Mouse (Mus musculus) embryo, embryonic 10 days (tissue): ENCODE measurements around the gene Nutf2.

ENCODE experiments used
- DNase-seq: peaks from one replicate; pipeline ENCODE4 v3.0.0-alpha.2; 2015; ENCODE audit warnings: low spot score

Gene Nutf2

DNA sequence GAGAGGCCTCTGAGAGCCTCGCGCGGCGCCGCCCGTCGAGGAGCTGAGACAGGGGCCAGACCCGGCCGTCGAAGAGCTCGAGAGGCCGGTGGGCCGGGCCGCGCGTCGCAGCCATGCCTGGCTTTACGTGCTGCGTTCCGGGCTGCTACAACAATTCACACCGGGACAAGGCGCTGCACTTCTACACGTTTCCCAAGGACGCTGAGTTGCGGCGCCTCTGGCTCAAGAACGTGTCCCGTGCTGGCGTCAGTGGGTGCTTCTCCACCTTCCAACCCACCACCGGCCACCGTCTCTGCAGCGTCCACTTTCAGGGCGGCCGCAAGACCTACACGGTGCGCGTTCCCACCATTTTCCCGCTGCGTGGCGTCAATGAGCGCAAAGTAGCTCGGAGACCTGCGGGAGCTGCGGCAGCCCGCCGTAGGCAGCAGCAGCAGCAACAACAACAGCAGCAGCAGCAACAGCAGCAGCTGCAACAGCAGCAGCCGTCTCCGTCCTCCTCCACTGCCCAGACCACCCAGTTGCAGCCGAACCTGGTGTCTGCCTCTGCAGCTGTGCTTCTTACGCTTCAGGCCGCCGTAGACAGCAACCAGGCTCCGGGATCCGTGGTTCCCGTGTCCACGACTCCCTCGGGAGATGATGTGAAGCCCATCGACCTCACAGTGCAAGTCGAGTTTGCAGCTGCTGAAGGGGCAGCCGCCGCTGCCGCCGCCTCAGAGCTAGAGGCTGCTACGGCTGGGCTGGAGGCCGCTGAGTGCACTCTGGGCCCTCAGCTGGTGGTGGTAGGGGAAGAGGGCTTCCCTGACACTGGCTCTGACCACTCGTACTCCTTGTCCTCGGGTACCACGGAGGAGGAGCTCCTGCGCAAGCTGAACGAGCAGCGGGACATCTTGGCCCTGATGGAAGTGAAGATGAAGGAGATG lies 4.9 kb upstream of the Nutf2 start:
- peak; percentile 63 for DNase-seq

DNA sequence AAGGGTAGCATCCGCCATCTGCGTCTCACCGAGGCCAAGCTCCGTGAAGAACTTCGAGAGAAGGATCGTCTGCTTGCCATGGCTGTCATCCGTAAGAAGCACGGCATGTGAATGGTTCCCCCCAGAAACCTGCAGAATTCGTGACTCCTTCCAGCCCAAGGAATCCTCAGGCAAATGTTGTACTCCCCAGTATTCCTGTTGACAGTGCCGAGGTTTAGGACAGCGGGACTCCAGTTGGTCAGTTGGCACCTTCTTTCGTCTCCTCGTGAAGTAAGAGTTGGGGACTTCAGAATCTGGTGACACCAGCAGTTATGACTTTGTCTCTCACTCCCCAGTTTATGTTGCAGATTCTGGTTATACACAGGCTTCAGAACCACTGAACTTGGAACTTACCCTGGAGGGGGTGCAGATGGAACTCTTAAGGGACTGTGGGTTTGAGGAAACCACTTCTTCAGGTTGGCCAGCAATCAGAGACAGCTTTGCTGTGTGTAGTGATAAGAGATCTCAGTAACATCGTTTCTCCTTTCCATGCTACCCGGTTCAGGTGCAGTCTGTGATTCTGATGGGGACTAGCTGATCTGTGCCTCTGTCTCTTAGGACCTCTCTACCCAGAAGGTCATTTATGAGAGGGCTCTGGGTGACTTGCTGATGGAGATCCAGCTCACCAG lies 4.1 kb upstream of the Nutf2 start:
- DNase-seq = no peak

DNA sequence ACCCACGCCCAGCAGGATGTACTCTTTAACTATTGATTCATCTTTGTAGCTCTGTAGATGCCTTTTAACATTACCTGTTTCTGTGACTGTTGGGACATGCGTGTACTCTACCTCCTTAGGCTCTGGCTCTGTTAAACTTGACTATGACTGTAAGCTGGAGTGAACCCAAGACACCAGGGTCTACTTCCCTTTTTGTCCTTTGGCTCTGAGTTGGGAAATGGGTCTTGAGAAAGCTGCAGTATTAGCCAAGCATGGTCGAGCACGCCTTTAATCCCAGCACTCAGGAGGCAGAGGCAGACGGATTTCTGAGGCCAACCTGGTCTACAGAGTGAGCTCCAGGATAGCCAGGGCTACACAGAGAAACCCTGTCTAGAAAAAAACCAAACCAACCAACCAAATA lies 1.9 kb upstream of the Nutf2 start:
- no peak for DNase-seq

DNA sequence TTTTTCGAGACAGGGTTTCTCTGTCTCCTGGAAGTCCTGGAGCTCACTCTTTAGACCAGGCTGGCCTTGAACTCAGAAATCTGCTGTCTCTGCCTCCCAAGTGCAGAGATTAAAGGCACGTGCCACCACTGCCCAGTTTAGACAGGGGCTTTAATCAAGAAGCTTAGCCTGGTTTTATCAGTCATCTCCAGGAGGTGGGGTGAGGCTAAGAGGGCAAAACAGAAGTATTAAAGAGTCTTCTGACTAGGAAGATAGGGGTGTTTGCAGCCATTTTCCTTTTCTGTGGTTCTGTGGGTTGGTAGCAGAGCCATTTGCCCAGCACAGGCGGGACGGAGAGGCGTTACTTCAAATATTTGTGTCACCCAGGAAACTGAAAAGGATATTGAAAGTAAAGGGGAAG lies 1.1 kb upstream of the Nutf2 start:
- no peak for DNase-seq

DNA sequence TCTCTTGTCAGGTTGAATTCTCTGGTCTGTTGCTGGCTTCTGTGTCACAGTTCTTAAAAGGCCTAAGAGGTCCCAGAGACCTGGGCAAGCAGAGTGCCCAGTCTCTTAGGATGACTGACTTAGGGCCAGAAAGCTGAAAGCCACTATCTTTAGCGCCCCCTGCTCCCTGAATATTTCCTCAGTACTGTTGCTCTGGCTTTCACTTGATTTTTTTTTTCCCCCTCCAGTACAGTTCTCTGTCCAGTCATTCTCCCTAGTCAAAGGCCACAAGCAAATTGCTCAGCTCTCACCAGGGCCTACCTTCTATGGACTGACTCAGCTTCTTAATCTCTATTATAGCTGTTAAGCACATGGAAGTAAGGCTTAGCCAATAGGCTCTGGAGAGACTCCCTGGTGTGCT lies 1.6 kb downstream of the Nutf2 start:
- DNase-seq = peak; percentile 54

DNA sequence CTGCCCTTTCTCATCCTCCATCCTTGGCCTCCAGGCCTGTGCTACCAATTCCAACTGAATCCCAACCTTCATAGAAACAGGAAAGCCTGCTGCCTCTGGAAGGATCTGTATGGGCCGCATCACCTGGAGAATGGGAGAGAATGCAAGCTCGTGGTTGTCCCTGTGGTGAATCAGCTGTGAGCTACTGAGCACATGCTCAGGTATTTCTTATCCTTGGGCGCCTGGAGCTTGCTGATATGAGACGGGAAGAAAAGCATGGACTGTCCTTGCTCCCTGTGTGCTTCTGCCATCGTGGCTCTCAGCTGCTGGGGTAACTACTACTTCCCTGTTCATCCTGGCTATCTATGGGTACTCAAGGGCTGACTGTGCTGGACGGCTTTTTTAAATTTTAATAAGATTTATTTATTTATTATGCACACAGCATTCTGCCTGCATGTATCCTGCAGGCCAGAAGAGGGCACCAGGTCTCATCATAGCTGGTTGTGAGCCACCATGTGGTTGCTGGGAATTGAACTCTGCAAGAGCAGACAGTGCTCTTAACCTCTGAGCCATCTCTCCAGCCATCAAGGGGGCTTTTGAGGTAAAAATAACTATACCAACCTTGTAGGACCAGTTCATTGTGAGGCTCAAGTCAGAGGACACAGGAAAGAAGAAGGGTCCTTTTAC lies 6.1 kb downstream of the Nutf2 start:
- DNase-seq = peak; percentile 29

DNA sequence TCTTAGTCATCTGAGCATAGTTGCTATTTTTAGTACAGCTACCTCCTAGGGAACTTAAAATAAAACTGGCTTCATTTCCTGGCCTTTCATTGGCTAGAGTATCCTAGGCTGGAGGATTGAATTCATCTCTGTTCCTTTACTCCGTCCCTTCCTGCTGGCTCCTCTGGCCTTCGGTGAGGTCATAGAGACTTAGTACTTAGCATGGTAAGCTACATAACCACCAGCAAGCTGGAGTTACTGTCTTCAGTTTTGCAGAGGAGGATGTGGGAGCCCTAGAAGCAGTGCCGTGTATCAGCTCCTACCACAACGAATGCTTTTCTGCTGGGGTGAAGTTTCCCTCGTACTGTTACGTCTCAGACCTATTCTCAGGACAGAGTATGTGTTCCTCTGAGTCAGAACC lies 13.9 kb downstream of the Nutf2 start:
- no peak for DNase-seq

DNA sequence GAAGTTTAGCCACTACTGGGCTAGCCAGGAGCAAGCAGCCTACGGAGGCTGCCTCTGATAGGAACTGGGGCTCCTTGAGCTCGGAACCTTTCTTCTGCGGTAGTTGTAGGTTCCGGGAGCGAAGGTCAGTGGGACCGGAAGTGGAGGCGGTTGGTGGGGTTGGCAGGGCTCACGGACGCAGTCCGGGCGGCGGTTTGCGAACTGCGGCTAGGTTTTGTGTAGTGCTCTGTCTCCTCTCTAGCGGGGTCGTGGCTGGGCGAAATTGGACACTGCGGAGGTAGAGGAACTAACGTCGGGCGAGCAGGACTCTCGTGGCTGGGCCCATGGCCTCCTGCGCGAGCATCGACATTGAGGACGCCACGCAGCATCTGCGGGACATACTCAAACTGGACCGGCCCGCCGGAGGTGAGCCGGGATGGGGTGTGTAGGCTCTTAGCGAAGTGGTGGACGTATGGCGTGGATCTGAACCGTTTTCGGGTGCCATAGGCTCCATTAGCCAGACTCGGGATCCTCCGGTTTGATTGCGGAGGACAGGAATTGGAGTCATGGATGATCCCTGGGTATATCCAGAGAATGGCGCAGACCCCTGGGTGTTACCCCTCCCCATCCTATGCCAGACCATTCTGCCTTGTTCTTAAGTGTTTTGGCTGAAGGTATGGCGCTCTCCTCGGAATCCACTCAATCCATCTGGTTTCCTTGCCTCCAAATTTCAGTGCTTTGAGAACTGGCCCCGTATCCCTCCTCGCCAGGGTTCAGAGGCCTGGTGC lies 20.6 kb downstream of the Nutf2 start, which contains the start of gene Edc4:
Edc4 (plus strand) TSS at position 128 of the 767 bp plus-strand sequence.
- peak; percentile 89 for DNase-seq

DNA sequence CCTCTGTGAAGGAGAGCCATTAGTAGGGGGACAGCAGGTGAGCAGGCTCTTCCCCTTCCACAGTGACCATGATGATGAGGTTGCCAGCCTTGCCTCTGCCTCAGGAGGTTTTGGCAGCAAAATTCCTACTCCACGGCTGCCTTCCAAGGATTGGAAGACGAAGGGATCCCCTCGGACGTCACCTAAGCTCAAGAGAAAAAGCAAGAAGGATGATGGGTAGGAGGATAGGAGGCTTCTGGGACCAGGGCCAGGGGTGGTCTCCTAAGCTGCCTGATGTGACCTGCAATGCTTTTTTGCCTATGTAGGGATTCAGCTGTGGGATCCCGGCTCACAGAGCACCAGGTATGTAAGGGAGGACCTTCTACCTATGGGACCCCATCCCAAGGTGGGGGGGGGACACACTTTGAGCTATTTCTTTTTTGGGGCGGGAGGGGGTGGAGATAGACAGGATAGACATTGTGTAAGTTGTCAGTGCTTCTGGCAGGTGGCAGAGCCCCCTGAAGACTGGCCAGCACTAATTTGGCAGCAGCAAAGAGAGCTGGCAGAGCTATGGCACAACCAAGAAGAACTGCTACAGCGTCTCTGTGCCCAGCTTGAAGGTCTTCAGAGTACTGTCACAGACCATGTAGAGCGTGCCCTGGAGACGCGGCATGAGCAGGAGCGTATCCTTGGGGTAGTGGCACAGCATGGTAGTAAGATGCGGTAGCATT lies 29.5 kb downstream of the Nutf2 start:
- DNase-seq = no peak

DNA sequence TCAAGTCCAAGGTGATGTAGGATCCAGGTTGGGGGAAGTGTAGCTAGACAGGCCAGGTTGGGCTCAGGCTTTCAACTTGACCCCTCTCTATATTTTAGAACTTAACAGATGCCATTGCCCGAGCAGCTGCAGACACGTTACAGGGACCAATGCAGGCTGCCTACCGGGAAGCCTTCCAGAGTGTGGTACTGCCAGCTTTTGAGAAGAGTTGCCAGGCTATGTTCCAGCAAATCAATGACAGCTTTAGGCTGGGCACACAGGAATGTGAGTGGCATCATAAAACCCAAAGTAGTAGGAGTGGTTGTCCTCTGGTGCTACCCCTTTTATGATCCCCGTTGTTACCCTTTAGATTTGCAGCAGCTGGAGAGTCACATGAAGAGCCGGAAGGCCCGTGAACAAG lies 30.5 kb downstream of the Nutf2 start:
- no peak for DNase-seq

DNA sequence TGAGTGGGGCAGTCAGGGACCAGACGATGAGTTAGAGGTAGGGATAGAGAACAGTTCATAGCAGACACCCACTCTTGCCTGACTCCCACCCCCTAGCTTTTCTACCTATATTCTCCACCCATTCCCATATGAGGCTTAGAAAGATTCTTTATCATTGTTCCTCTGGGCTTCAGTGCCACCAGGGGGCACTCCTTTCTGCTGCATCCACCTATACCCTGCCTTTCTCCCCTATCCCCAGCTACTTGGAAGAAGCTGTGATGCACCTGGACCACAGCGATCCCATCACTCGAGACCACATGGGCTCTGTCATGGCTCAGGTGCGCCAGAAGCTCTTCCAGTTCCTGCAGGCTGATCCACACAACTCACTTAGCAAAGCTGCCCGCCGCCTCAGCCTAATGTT lies 32.1 kb downstream of the Nutf2 start:
- no peak for DNase-seq

DNA sequence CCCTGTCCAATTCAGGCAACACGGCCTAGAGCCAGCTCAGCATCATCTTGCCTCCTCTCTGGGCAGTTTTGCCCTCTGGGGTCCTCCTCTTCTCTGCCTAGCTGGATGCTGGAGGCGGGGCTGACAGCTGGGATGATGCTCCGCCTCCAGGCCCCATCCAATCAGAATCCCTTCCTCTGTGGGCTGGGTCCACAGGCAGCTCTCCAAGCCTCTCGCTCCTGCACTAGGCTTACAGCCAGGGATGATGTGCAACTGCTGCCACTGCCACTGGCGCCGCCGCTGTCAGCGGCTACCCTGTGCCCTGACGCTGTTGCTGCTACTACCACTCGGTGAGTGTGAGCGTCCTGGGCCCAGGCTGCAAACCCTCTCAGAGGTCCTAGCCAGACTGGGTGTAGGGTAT lies 33.0 kb downstream of the Nutf2 start, which contains the start of gene Nrn1l:
Nrn1l (plus strand) TSS at position 229 of the 400 bp plus-strand sequence.
- DNase-seq = peak; percentile 84

DNA sequence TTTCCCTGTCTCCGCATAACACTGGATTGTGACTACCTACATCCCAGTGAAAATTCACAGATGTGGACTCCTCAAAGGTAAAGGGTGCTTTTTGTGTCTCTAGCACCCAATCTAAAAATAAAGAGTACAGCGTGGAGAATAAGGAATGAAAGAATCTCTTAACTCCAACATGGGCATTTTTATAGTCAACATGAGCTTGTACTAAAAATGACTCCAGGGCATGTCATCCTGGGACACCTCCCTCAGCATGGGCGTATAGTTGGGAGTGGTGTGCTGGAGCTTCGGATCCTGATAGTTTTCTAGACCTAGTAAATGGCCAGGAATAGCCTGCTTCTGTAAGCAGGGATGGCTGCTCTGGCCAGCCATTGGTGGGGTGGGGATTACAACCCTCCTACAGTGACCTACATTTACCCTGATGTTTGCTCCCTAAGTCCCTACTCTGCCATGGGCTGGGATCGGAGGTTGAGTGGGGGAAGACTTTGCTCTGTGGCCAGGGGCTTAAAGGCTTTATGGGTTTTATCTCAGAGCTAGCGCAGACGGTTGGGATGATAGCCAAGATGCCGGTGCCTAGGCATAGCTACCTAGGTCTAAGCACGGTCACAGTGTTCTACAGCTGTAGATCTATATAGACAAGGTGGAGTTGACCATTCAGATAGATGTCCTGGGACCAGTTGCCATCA lies 37.6 kb downstream of the Nutf2 start:
- DNase-seq = no peak

DNA sequence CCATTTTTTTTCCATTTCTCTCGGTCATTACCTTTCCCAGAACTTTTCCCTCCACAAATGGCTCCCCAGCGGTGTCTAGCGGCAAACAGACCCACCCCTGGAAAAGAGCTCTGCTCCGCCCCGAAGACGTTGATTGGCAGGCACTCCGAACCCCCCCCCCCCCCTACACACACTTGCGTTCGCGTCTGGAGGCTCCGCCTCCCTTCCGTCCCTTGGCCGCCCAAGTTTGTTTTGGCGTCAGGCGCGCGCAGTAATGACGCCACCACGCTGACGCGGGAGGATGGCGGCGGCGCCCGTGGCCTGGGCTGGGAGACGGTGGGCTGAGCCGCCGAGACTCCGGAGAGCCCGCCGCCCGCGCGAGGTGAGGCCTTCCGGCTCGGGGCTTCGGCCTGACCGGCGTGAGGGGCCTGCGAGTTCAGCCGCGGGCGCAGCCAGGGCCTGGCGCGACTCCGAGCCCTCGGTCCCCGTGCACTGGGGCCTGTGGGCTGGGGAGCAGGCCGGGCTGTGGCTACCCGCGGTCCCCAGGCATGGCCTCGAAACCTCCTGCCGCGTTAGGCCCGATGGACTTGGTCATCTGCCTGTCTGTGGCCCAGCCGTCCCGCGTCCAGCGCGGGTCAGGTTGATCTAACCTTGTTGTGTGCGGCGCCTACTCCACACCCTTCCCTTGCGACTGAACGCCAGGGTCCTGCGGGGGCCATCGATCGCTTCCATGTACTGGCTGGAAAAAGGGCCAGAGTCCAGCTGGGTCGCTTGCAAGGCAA lies 40.0 kb downstream of the Nutf2 start, which contains the start of gene Pskh1:
Pskh1 (plus strand) TSS at position 262 of the 761 bp plus-strand sequence.
- peak; percentile 96 for DNase-seq

DNA sequence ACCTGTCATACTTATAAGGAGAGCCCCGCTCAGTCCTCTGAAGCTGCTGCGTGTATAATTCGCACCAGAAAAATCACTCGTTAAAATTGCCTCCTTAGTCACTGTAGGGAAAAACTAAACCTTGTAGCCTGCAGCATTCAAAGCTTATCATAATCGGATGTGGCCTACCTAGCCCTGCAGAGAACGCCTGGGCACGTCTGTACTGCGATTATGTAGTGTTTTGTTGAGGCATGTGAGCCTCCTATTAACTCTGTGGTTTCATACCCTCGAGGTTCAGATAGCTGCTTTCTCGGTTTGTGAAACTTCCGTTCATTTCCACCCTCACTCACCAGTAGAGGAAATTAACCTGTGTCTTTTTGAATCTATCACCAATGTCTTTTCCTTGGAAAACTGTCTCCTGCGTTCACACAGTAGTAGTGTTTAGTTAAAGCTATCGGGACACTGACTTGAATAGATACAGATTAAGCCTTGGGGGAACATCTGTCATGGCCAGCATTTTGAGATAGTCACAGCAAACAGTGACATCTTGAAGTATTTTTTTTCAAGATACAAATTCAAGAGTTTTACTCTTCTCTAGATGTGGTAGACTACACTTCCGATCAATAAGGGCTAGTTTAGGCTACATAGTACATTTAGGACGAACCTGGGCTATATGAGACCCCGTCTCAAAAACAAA lies 40.7 kb downstream of the Nutf2 start:
- DNase-seq = no peak

DNA sequence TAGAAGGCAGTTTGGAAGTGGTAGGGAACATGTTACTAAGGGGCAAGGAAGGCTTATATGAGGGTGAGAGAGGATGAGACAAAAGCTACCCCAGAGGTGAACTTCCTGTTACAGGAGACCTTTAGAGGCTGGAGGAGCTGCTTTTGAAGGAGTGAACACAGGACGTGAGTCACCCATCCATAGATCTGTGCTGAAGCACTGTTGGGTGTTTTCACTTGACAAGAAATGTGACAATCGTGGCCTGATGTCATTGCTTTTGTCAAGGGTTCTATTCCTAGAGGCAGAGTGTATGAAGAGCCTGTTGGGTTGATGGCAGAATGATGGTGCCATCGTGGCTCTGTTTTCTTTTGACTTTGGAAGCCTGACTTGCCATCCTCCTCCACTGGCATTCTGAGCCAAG lies 59.0 kb downstream of the Nutf2 start:
- no peak for DNase-seq

DNA sequence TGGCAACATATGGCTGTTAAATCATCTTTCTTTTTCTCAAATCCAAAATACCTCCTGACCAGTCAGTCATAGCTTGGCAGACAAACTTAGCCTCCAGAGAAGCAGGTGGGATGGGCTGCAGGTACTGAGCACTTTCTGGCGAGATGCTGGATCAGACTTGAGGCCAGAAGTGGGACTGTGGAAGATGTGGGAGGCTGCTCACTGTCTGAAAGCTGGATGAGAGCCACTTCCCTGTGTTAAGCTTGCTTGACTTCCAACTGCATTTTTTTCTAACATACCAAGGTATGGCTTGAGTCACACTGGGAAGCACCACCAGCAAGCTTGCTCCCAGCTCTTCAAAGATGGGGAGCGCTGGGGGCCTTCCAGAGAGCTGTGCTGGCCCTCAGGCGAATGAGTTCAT lies 64.7 kb downstream of the Nutf2 start:
- DNase-seq = no peak
